Mouse (Mus musculus): ENCODE data around the gene Ttc30b.
"Not testable (repeated sequence)": the region's sequence is repeated elsewhere in the genome, so short reads cannot be mapped to it uniquely, and the experiment has no call there.

Ttc30b gene

GRCm38 (mm10) chr2:75937520-75938116 lies 767 bp downstream of the Ttc30b start:
- DNase-seq: peak in 1 of 2 experiments; percentile 12

- DNase-seq: not testable (repeated sequence)
These were observed 1.7 kb downstream of the Ttc30b start for GRCm38 (mm10) chr2:75936685-75937084.

- DNase-seq: no peak
These were observed 4.8 kb downstream of the Ttc30b start for GRCm38 (mm10) chr2:75933541-75933940.

- no peak for DNase-seq
These were observed 7.4 kb downstream of the Ttc30b start for GRCm38 (mm10) chr2:75930941-75931340.

GRCm38 (mm10) chr2:75929786-75930444 lies 8.5 kb downstream of the Ttc30b start:
- no peak for DNase-seq

- DNase-seq: no peak
These were observed 9.2 kb downstream of the Ttc30b start for GRCm38 (mm10) chr2:75929141-75929540.

- DNase-seq: no peak
These were observed 10.4 kb downstream of the Ttc30b start for GRCm38 (mm10) chr2:75928011-75928410.

GRCm38 (mm10) chr2:75926061-75926460 lies 12.3 kb downstream of the Ttc30b start:
- DNase-seq: no peak

- DNase-seq: no peak
These were observed 14.5 kb downstream of the Ttc30b start for GRCm38 (mm10) chr2:75923807-75924340.

GRCm38 (mm10) chr2:75915040-75915439 lies 23.3 kb downstream of the Ttc30b start:
- no peak for DNase-seq

- DNase-seq: no peak
These were observed 31.2 kb downstream of the Ttc30b start for GRCm38 (mm10) chr2:75907142-75907541.

- no peak for DNase-seq
These were observed 36.5 kb downstream of the Ttc30b start for GRCm38 (mm10) chr2:75901869-75902268.

- no peak for DNase-seq
These were observed 38.1 kb downstream of the Ttc30b start for GRCm38 (mm10) chr2:75900281-75900680.

- no peak for DNase-seq
These were observed 42.7 kb downstream of the Ttc30b start for GRCm38 (mm10) chr2:75895711-75896110.

- no peak for DNase-seq
These were observed 46.4 kb downstream of the Ttc30b start for GRCm38 (mm10) chr2:75891981-75892380.

Data from kidney, adult 8-10 months (tissue).